Mouse (Mus musculus) yolk sac, embryonic 10.5 days (tissue): Measurements from ENCODE around the gene Nenf.

Source experiments
- DNase-seq: peaks from one replicate; pipeline ENCODE4 v3.0.0-alpha.2; 2017; ENCODE audit warnings: low spot score

The Nenf gene

GRCm38 (mm10) chr1:191282319-191282718 is 35.7 kb downstream of the Nenf start:
- no peak for DNase-seq

- no peak for DNase-seq
These were observed 36.8 kb downstream of the Nenf start for GRCm38 (mm10) chr1:191281171-191281570.

- no peak for DNase-seq
These were observed 39.7 kb downstream of the Nenf start for GRCm38 (mm10) chr1:191278324-191278723.

- peak; percentile 92 for DNase-seq
These were observed 40.4 kb downstream of the Nenf start for GRCm38 (mm10) chr1:191277549-191278059.

GRCm38 (mm10) chr1:191276181-191276580 is 41.8 kb downstream of the Nenf start:
- DNase-seq: no peak

GRCm38 (mm10) chr1:191275527-191275926 is 42.5 kb downstream of the Nenf start:
- peak; percentile 70 for DNase-seq

- DNase-seq: no peak
These were observed 45.3 kb downstream of the Nenf start for GRCm38 (mm10) chr1:191272660-191273059.

GRCm38 (mm10) chr1:191269648-191269952 is 48.4 kb downstream of the Nenf start:
- no peak for DNase-seq

- DNase-seq: no peak
These were observed 49.0 kb downstream of the Nenf start for GRCm38 (mm10) chr1:191268797-191269647.

- DNase-seq: peak; percentile 83
These were observed 50.1 kb downstream of the Nenf start for GRCm38 (mm10) chr1:191267856-191268255.

- no peak for DNase-seq
These were observed 50.8 kb downstream of the Nenf start for GRCm38 (mm10) chr1:191267162-191267561.

GRCm38 (mm10) chr1:191263471-191263870 is 54.5 kb downstream of the Nenf start:
- no peak for DNase-seq

GRCm38 (mm10) chr1:191261861-191262260 is 56.1 kb downstream of the Nenf start:
- DNase-seq: peak; percentile 67

GRCm38 (mm10) chr1:191259661-191260060 is 58.3 kb downstream of the Nenf start:
- DNase-seq: no peak

GRCm38 (mm10) chr1:191259121-191259520 is 58.9 kb downstream of the Nenf start:
- DNase-seq: no peak

GRCm38 (mm10) chr1:191258521-191258920 is 59.5 kb downstream of the Nenf start:
- DNase-seq: no peak

GRCm38 (mm10) chr1:191257981-191258380 is 60.0 kb downstream of the Nenf start:
- DNase-seq: no peak

GRCm38 (mm10) chr1:191257351-191257771 is 60.6 kb downstream of the Nenf start:
- no peak for DNase-seq
